Mouse (Mus musculus) subcutaneous adipose tissue, adult 2 months (tissue): Measurements from ENCODE around the gene Olfr732. TPM values are rescaled to one million over a fixed set of nuclear protein-coding genes. Genes with fewer than 3 reads are reported as not detected.

Experiments
- polyA plus RNA-seq: library from polyadenylated mRNA; depleted of rRNA; stranded (reverse); fragments of >200 nt; gene quantifications from 2 replicates; pipeline ENCODE4 v1.2.3, GENCODE M21; 2012; ENCODE audit warnings: low replicate concordance; rRNA removed

The Olfr732 gene
- polyA plus RNA-seq = 0.03 TPM in 1 of 2 replicates, not detected in the other

GRCm38 (mm10) chr14:50284106-50284505 is at the start of gene Olfr732:
Olfr732 (minus strand) TSS chr14:50284206.

GRCm38 (mm10) chr14:50326661-50327060 is 42.7 kb upstream of the Olfr732 start, which contains the start of gene Olfr734:
Olfr734 (minus strand) TSS chr14:50326761.

DNA sequence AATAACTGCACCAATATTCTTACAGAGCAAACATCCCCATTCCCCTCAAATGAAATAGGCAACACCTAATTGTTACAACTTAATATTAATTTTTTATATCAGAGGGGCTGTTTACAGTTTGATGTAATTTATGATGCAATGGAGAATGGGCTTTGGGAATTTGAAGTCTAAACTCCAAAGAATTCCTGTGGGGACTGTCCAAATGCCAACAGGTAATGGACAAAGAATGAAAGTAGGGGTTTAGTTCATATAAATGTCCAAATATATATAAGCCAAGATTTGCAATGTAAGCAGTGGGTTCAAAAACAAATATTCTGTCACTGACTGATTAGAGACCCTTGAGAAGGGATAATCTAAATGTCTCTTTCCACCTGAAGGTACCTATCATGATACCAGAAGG is 17.4 kb upstream of the Olfr732 start, which contains the start of gene Olfr733:
Gene Olfr733 (minus strand): TSS at position 101 of the 400 bp plus-strand sequence.

GRCm38 (mm10) chr14:50241766-50242165 is 42.2 kb downstream of the Olfr732 start, which contains the start of gene Olfr731:
Olfr731 (minus strand) TSS chr14:50241866.

Other genes with a start within 250 kb of the Olfr732 start
- gene Olfr725, start 243.8 kb downstream of the Olfr732 start, polyA plus RNA-seq = not detected in 2 replicates
- not detected in 2 replicates for gene Olfr726, start 193.3 kb downstream of the Olfr732 start, polyA plus RNA-seq
- not detected in 2 replicates for gene Olfr727, start 161.0 kb downstream of the Olfr732 start, polyA plus RNA-seq
- gene Olfr728, start 141.5 kb downstream of the Olfr732 start, polyA plus RNA-seq = not detected in 2 replicates
- not detected in 2 replicates for gene Olfr729, start 131.3 kb downstream of the Olfr732 start, polyA plus RNA-seq
- 0.04 TPM in 1 of 2 replicates, not detected in the other for gene Olfr730, start 96.0 kb downstream of the Olfr732 start, polyA plus RNA-seq
- gene Olfr731, start 42.3 kb downstream of the Olfr732 start, polyA plus RNA-seq = not detected in 2 replicates
- gene Olfr733, start 17.3 kb upstream of the Olfr732 start, polyA plus RNA-seq = 0.20 and 0.50 TPM in 2 replicates
- 0.11 TPM in 1 of 2 replicates, not detected in the other for gene Olfr734, start 42.6 kb upstream of the Olfr732 start, polyA plus RNA-seq
- gene Olfr735, start 64.7 kb upstream of the Olfr732 start, polyA plus RNA-seq = 0.21 and 0.23 TPM in 2 replicates
- 0.76 and 0.91 TPM in 2 replicates for gene Tlr11, start 73.7 kb upstream of the Olfr732 start, polyA plus RNA-seq
- gene Olfr736, start 97.0 kb upstream of the Olfr732 start, polyA plus RNA-seq = not detected in 2 replicates
- not detected in 2 replicates for gene Olfr738, start 123.4 kb upstream of the Olfr732 start, polyA plus RNA-seq
- not detected in 2 replicates for gene Olfr739, start 134.4 kb upstream of the Olfr732 start, polyA plus RNA-seq
- gene Olfr740, start 161.3 kb upstream of the Olfr732 start, polyA plus RNA-seq = not detected in 2 replicates
- not detected in 2 replicates for gene Olfr741, start 188.5 kb upstream of the Olfr732 start, polyA plus RNA-seq
- gene Olfr742, start 219.4 kb upstream of the Olfr732 start, polyA plus RNA-seq = not detected in 2 replicates
- gene Olfr743, start 237.6 kb upstream of the Olfr732 start, polyA plus RNA-seq = not detected in 2 replicates